Mouse (Mus musculus): ENCODE results near the gene Htr1f.

Htr1f gene

GRCm38 (mm10) chr16:64961690-64962089, 144.0 kb downstream of the Htr1f start:
- DNase-seq (ENCODE audit: low spot score), result no peak

DNA sequence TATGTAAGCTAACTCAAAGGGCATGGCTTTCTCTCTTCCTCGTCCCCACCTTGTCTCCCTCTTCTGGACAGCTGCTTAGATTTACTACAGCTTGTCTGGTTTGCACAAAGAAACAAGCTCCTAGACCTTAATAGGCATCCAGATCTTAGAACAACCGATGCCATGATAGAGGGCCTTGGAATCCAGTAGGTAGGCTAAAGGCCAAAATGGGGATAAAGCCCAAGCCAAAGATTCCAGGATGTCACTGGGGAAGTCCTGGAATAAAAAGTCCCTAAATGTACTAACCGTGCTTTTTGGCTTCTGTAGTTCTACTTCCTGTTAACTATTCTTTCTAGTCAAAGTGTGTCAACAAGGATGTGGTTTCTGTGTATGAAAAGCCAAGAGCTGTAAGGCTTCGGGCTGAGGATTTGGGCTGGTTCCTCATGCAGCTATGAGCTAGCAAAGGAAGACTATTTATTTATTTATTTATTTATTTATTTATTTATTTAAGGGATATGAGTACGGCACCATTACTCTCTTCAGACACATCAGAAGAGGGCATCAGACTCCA, 163.9 kb downstream of the Htr1f start:
- DNase-seq (ENCODE audit: low spot score), result no peak

GRCm38 (mm10) chr16:64934793-64935192, 170.9 kb downstream of the Htr1f start:
- no peak for DNase-seq (ENCODE audit: low spot score)

GRCm38 (mm10) chr16:64934011-64934410, 171.6 kb downstream of the Htr1f start:
- DNase-seq (ENCODE audit: low spot score), result no peak

- DNase-seq (ENCODE audit: low spot score), result no peak
Observed at GRCm38 (mm10) chr16:64923500-64923899, 182.2 kb downstream of the Htr1f start.

- no peak for DNase-seq (ENCODE audit: low spot score)
Observed at GRCm38 (mm10) chr16:64908747-64909146, 196.9 kb downstream of the Htr1f start.

GRCm38 (mm10) chr16:64907112-64907511, 198.5 kb downstream of the Htr1f start:
- DNase-seq (ENCODE audit: low spot score), result no peak

GRCm38 (mm10) chr16:64903328-64903727, 202.3 kb downstream of the Htr1f start:
- no peak for DNase-seq (ENCODE audit: low spot score)

DNA sequence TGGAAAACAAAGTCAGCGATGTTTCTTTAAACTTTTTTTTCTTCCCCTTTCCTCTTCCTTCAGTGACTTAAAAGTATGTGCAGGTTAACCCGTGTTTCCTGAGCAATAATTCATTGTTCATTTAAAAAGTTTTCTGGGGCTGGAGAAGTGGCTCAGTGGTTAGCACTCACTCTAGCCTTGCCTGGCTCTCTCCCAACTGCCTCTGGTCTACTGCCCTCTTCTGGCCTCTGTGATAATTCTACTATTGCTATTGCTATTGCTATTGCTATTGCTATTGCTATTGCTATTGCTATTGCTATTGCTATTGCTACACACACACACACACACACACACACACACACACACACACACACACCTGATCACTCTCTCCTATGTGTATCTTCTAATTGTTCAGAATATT, 206.6 kb downstream of the Htr1f start:
- no peak for DNase-seq (ENCODE audit: low spot score)

GRCm38 (mm10) chr16:64889496-64889895, 216.2 kb downstream of the Htr1f start:
- DNase-seq (ENCODE audit: low spot score), result no peak

DNA sequence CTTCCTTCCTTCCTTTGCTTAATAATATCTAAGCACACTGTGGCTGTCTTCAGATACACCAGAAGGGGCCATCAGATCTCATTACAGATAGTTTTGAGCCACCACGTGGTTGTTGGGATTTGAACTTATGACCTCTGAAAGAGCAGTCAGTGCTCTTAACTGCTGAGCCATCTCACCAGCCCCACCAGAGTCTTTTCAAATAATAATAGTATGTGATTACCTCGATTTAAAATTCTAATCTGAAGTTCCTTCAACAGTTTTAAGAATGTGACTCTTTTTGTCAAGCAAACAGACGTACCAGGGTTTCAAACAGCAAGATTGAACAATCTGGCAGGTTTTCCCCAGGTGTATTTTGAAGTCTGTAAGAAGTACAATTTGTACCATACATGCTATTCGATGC, 220.1 kb downstream of the Htr1f start:
- no peak for DNase-seq (ENCODE audit: low spot score)

DNA sequence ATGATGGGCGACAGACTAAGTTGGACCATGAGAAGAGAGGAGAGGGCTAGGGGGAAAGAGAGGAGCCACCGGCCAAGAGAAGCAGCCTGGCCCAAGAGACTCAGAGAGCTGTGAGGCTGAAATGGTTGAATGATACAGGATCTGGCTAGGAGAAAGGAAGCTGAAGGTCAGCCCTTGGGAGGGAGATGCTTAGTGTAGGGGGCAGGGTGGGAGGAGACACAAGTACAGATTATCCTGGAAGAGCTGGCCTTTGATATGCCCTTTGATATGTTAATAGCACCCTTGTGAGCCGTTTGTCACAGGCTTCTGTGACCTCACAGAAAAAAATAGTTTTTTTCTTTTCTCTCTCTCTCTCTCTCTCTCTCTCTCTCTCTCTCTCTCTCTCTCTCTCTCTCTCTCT, 220.5 kb downstream of the Htr1f start:
- DNase-seq (ENCODE audit: low spot score), result no peak

GRCm38 (mm10) chr16:64884420-64884838, 221.2 kb downstream of the Htr1f start:
- peak; percentile 41 for DNase-seq (ENCODE audit: low spot score)

DNA sequence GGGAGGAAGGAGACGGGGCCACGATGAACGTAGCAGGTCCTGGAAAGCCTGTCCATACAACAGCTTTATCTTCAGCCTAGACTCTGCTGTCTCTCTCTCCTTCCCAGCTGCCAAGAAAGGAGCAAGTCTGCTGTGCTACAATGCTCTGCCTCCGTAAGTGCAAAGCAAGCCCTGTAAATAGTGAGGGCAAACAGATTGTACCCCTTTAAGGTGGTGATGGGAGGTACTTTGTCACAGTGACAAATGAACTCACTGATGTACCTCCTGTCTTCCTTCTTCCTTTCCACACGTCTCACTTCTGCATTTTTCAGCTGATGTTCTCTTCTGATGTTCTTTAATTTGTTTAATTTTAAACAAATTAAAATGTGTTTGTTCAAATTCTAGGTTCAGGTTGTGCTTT, 221.8 kb downstream of the Htr1f start:
- DNase-seq (ENCODE audit: low spot score), result no peak

- no peak for DNase-seq (ENCODE audit: low spot score)
Observed at GRCm38 (mm10) chr16:64881442-64881841, 224.2 kb downstream of the Htr1f start.

- DNase-seq (ENCODE audit: low spot score), result no peak
Observed at GRCm38 (mm10) chr16:64880986-64881385, 224.7 kb downstream of the Htr1f start.

- DNase-seq (ENCODE audit: low spot score), result no peak
Observed at GRCm38 (mm10) chr16:64879735-64880134, 225.9 kb downstream of the Htr1f start.

GRCm38 (mm10) chr16:64878611-64879132, 227.0 kb downstream of the Htr1f start:
- no peak for DNase-seq (ENCODE audit: low spot score)

DNA sequence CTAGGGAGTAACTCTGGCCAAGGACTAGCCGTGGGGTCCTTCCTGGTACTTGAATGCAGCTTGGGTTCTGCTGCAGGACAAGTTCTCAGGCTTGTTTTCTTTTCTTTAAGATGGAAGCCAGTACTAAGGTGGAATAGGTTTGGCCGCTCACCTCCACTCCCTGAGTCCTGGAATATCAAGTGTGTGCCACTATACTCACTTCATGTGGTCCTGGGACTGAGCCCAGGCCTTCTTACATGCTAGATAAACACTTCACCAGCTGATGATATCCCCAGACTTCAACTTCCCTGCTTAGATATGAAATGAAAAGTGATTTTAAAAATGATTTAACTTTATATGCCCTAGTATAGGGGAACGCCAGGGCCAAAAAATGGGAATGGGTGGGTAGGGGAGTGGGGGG, 228.3 kb downstream of the Htr1f start:
- no peak for DNase-seq (ENCODE audit: low spot score)

GRCm38 (mm10) chr16:64876631-64877265, 228.9 kb downstream of the Htr1f start:
- DNase-seq (ENCODE audit: low spot score), result no peak

- DNase-seq (ENCODE audit: low spot score), result no peak
Observed at GRCm38 (mm10) chr16:64875822-64876221, 229.8 kb downstream of the Htr1f start.

- DNase-seq (ENCODE audit: low spot score), result no peak
Observed at GRCm38 (mm10) chr16:64875384-64875783, 230.3 kb downstream of the Htr1f start.
